Mouse (Mus musculus) hindbrain, postnatal 0 days (tissue): ENCODE measurements at regions not wholly inside any gene's neighbourhood (a gene's known extent, or its start where the extent isn't known, plus 50 kb on each side); places are given as distances from the start of the nearest gene placed in this dataset.

ENCODE experiments used
- ATAC-seq: fragments of 200-750 bp; cut with Nextera tagmentation; 2 replicates; pipeline ENCODE4 v1.8.0; 2017; ENCODE audit warnings: mild to moderate bottlenecking, moderate TSS enrichment, moderate library complexity
- DNase-seq: peaks from one replicate; pipeline ENCODE4 v3.0.0-alpha.2; 2015; ENCODE audit warnings: low spot score
- H3K27ac ChIP-seq: fragments of 300-500 bp; sonication (generic); 2 replicates; pipeline ENCODE4 v1.5.1; 2014; ENCODE audit warnings: mild to moderate bottlenecking
- H3K27me3 ChIP-seq: fragments of 300-500 bp; sonication (generic); 2 replicates; pipeline ENCODE4 v1.6.1; 2014; ENCODE audit warnings: low read length, mixed read lengths; ENCODE audit not compliant: insufficient read depth
- H3K36me3 ChIP-seq: fragments of 300-500 bp; sonication (generic); 2 replicates; pipeline ENCODE4 v1.6.1; 2014; ENCODE audit warnings: low read length, mixed read lengths; ENCODE audit not compliant: insufficient read depth
- H3K4me1 ChIP-seq: fragments of 300-500 bp; sonication (generic); 2 replicates; pipeline ENCODE4 v1.6.1; 2014; ENCODE audit warnings: antibody characterized with exemption, low read length, mixed read lengths; ENCODE audit not compliant: insufficient read depth
- H3K4me2 ChIP-seq: fragments of 300-500 bp; sonication (generic); 2 replicates; pipeline ENCODE4 v1.6.1; 2014; ENCODE audit warnings: low read depth, mild to moderate bottlenecking, low read length, moderate library complexity, mixed read lengths
- H3K4me3 ChIP-seq: fragments of 300-500 bp; sonication (generic); 2 replicates; pipeline ENCODE4 v1.5.1; 2014; ENCODE audit warnings: low read length
- H3K9ac ChIP-seq: fragments of 300-500 bp; sonication (generic); replicated peaks from 2 replicates; pipeline ENCODE4 v1.6.1; 2014; ENCODE audit warnings: mild to moderate bottlenecking, low read length, moderate library complexity, mixed read lengths
- H3K9me3 ChIP-seq: fragments of 300-500 bp; sonication (generic); 2 replicates; pipeline ENCODE4 v1.6.1; 2016; ENCODE audit warnings: low read length, mixed read lengths
- CTCF ChIP-seq: IDR thresholded peaks from 2 replicates; pipeline ENCODE4 v1.5.1; 2016; ENCODE audit warnings: antibody characterized with exemption, control low read depth, low read depth
- WGBS: fragments of 180-500 bp; shearing (Covaris S2); extraction: QIAGEN DNeasy Blood & Tissue Kit; methylation state at CpG from one replicate; pipeline ENCODE4 v1.1.7; 2014; 5-methylcytosine and 5-hydroxymethylcytosine counted together

DNA sequence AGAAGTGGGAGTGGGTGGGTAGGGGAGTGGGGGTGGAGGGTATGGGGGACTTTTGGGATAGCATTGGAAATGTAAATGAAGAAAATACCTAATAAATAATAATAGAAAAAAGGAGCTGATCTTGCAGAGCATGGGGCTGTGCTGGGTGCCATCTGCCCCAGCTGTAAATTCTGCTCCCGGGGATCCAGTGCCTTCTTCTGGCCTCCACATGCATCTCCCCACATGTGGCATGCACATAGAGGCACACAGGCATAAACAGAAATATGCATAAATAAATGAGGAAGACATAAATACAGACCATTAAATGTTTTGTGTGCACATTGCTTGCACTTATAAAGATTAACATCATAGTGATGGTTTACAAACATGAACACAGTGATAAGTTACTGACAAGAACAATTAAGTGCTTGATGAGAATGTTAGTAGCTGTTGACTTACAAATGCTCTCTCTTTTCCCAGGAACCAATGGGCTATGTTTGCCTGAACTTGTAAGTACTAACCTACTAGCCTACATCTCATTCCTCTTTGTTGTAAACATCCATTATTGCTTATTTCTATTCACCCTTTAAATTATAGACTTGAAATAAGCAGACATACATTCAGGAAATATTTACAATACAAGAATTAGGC lies 245.8 kb downstream of the Rnf152 start:
- no peaks in the 10 kb centered on the region for H3K9me3 ChIP-seq
- DNase-seq (no peak), ATAC-seq (no peak)
- H3K36me3 ChIP-seq: no peaks in the 10 kb centered on the region
- WGBS: 82% methylated on average over 1 of the region's 1 CpGs
- no peaks in the 10 kb centered on the region for H3K27me3 ChIP-seq
- TF ChIP-seq CTCF: no peak
- H3K4me3 ChIP-seq: no peak overlapping the region
- H3K9ac ChIP-seq: no peak overlapping the region
- H3K4me2 ChIP-seq: no peak overlapping the region
- H3K27ac ChIP-seq: no peak overlapping the region
- no peaks in the 10 kb centered on the region for H3K4me1 ChIP-seq

DNA sequence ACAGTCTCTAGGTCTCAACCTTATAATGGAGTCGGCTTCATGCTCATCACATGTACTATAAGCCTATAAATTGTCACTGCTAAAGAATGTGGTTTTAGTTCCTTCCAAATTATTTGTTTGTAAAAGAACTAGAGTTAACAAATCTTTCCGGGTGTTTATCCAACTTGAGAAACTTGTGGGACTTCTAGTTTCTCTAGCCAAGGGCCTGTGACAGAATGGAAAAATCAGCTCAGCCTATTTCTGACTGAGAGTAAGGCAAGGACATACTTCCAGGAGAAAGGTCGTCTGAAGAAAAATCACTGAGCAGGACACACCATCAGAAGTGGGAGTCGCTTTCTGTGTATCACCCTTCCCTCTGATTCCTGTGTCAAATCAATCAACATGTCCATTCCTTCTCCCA lies 248.7 kb downstream of the Rnf152 start:
- Histone ChIP-seq H3K9me3 (no peaks in the 10 kb centered on the region), H3K4me3 (no peak overlapping the region), H3K9ac (no peak overlapping the region), H3K27me3 (no peaks in the 10 kb centered on the region), H3K36me3 (no peaks in the 10 kb centered on the region), H3K4me1 (no peaks in the 10 kb centered on the region), H3K27ac (no peak overlapping the region), H3K4me2 (no peak overlapping the region)
- 84% methylated on average over 4 of the region's 4 CpGs for WGBS
- ATAC-seq (no peak), DNase-seq (no peak)
- TF ChIP-seq CTCF: no peak

DNA sequence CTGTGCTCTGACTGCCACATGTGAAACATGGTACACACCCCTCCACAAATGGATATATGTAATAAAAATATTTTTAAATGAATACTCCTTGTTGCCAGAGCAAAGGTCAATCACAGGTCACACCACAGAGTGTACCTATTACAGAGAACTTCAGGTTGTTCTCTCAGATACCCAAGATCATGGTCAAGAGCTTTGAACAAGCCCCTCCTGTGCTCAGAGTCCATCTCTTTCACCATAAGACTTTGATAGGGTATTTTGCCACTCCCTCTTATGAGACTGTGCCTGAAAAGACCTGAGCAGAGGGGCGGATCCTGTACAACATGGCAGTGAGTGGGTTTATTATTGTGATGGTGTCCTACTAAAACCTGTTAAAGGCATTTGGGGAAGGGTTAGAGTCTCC lies 249.3 kb downstream of the Rnf152 start:
- Histone ChIP-seq H3K4me1 (no peaks in the 10 kb centered on the region), H3K27me3 (no peaks in the 10 kb centered on the region), H3K36me3 (no peaks in the 10 kb centered on the region), H3K4me3 (no peak overlapping the region), H3K9me3 (no peaks in the 10 kb centered on the region), H3K4me2 (no peak overlapping the region), H3K9ac (no peak overlapping the region), H3K27ac (no peak overlapping the region)
- DNase-seq: no peak
- ATAC-seq: no peak
- TF ChIP-seq CTCF: no peak
- 97% methylated on average over 1 of the region's 1 CpGs for WGBS

DNA sequence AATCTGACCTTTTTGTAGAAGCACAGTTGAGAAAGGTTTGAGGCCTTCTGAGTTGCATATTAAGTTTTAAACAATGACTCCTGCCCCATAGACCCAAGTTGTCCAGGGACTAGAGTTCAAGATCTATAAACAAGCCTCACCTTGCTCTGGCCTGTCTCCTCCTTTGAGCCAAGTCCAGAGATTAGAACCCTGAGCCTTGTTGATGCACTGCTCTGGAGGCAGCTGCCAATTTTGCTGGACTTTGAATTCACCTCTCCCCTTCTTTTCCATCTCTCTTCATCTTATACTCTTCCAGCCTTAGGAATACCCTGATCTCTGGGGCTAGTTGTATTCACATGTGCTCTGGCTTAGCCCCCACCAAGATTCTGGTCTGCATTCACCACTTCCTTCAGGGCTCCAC lies 251.3 kb downstream of the Rnf152 start:
- Histone ChIP-seq H3K4me2 (no peak overlapping the region), H3K36me3 (no peaks in the 10 kb centered on the region), H3K9ac (no peak overlapping the region), H3K4me3 (no peak overlapping the region), H3K27ac (no peak overlapping the region), H3K9me3 (no peaks in the 10 kb centered on the region), H3K4me1 (no peaks in the 10 kb centered on the region), H3K27me3 (no peaks in the 10 kb centered on the region)
- no peak for ATAC-seq
- no peak for TF ChIP-seq CTCF
- DNase-seq: no peak

DNA sequence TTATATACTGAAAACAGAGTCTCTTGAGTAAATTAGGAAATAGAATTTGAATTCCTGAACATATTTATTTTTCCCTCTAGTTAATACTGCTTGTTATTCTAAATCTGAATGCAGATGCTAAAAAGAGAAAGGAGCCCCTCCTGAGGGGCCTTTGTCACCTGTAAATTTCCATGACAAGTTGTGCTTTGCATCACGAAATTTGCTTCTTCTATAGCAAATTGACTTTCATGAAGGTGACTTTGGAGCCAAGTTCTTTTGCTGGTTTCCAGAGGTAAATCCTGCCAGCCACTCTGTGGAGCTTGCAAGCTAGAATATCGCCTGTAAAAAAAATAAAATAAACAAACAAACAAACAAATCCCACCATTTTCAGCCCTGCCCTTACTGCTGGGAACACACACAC lies 261.4 kb downstream of the Rnf152 start:
- H3K9ac ChIP-seq: no peak overlapping the region
- no peaks in the 10 kb centered on the region for H3K9me3 ChIP-seq
- no peak overlapping the region for H3K4me3 ChIP-seq
- no peaks in the 10 kb centered on the region for H3K36me3 ChIP-seq
- DNase-seq (no peak), ATAC-seq (no peak)
- H3K27me3 ChIP-seq: no peaks in the 10 kb centered on the region
- WGBS: 36% methylated on average over 2 of the region's 2 CpGs
- no peaks in the 10 kb centered on the region for H3K4me1 ChIP-seq
- no peak overlapping the region for H3K27ac ChIP-seq
- H3K4me2 ChIP-seq: no peak overlapping the region
- TF ChIP-seq CTCF: no peak

DNA sequence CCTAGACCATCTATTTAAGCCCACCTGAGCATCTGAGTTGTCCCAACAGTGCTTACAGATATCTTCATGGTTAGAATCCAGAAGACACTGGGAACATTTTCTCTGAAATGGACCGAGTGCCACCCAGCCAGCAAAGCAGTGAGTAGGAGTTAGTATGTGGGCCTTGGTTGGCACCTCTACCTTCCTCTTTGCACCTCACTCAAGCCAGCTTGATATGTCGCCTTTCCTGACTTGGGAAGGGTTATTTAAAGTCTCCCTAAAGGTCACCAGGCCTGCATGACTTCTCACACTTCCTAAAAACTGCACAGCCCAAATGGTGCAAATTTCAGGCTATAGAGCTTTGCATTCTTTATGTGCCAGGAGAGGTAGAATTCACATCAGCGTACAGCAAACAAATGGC lies 262.0 kb downstream of the Rnf152 start:
- no peak overlapping the region for H3K4me2 ChIP-seq
- no peaks in the 10 kb centered on the region for H3K36me3 ChIP-seq
- no peak overlapping the region for H3K27ac ChIP-seq
- no peaks in the 10 kb centered on the region for H3K9me3 ChIP-seq
- no peaks in the 10 kb centered on the region for H3K4me1 ChIP-seq
- no peak for TF ChIP-seq CTCF
- ATAC-seq (no peak), DNase-seq (no peak)
- no peak overlapping the region for H3K4me3 ChIP-seq
- no peak overlapping the region for H3K9ac ChIP-seq
- no peaks in the 10 kb centered on the region for H3K27me3 ChIP-seq
- 75% methylated on average over 3 of the region's 3 CpGs for WGBS

DNA sequence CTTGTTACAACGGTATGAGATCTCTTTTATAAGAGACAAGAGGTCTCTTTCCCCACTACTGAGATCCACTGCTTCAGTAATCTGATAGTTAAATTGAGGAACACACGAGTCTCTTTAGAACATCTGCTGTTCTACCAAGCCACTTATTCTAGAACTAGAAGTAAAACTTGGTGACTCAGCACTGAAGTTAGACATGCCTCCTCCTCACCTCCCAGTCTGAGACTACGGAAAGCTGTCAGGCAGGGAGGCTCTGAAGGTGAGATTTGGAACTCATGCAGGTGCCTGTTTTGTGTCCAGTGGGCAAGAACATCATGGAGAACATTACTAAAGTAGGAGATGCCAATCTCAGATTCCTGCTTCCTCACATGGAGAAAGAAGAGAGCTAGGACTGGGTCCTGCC lies 262.6 kb downstream of the Rnf152 start:
- no peak for DNase-seq
- Histone ChIP-seq H3K27ac (no peak overlapping the region), H3K36me3 (no peaks in the 10 kb centered on the region), H3K4me1 (no peaks in the 10 kb centered on the region), H3K27me3 (no peaks in the 10 kb centered on the region), H3K4me3 (no peak overlapping the region), H3K9me3 (no peaks in the 10 kb centered on the region), H3K4me2 (no peak overlapping the region), H3K9ac (no peak overlapping the region)
- ATAC-seq: no peak
- no peak for TF ChIP-seq CTCF
- WGBS: 84% methylated on average over 3 of the region's 3 CpGs
